Mouse (Mus musculus) 416B (cell line): ENCODE measurements at regions not wholly inside any gene's neighbourhood (a gene's known extent, or its start where the extent isn't known, plus 50 kb on each side); places are given as distances from the start of the nearest gene placed in this dataset.

Experiments used
- DNase-seq: peaks from one replicate; pipeline ENCODE4 v3.0.0; 2011; ENCODE audit warnings: low read depth

GRCm38 (mm10) chr6:100046186-100046990, 240.9 kb downstream of the Rybp start:
- DNase-seq = no peak

- DNase-seq = no peak
These were observed 242.2 kb downstream of the Rybp start for GRCm38 (mm10) chr6:100045109-100045508.

- DNase-seq = no peak
These were observed 246.1 kb downstream of the Rybp start for GRCm38 (mm10) chr6:100041161-100041560.

- DNase-seq = no peak
These were observed 246.8 kb downstream of the Rybp start for GRCm38 (mm10) chr6:100040459-100040984.

DNA sequence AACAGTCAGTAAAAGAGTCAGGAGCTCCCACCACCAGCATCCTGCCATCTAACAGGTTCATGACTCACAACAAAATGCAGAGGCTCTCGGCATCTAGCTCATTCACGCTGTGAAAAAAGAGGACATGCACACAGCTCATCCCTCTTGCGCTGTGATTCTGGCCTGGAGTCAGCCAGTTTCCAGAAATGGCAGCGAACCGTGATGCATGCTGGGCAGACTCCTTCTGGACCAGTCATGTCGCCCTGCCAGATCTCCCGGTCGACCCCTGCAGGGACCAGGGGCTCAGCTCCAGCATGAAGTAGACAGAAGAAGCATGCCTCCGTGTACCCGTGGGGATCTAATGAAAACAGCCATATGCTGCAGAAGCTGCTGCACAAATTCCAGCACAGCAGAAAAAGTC, 254.6 kb downstream of the Rybp start:
- no peak for DNase-seq

DNA sequence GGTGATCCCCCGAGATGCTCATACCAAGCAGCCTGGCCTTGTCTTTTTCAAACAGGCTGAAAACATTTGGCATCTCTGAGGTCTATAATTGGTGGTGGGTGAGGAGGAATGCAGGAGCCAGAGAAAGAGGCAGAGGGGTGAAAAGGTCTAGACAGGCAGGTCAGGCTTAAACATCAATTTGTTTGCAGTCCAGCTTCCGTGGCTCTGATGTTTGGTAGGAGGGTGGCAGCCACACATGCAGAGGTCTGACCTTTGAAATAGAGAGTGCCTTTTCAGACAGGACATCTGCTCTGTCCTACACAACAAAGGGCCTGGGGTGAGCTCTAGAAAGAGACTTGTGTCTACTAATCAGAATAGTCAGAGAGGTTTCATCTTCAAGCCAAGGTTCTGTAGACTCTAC, 256.8 kb downstream of the Rybp start:
- no peak for DNase-seq

GRCm38 (mm10) chr6:100030010-100030409, 257.3 kb downstream of the Rybp start:
- DNase-seq = no peak

- no peak for DNase-seq
These were observed 259.8 kb downstream of the Rybp start for GRCm38 (mm10) chr6:100027524-100027923.

DNA sequence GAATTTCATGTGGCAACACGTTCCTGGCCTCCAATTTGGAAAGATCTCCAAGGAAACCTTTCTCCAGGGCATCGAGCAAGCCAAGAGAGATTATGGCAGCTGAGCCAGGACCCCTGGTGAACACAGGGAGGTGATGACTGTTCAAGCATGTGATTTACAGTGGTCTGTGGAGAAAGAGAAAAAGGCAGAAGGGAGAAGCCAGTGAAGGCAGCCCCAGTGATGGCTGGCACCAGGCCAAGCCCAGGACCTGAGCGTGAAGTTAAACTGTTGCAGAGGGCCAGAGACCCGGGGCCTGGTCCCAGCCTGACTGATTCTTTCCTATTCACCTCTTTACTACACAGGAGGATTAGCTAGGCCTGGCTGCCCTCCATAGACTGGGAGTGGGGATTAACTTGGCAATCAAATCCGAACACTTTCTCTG, 261.7 kb downstream of the Rybp start:
- no peak for DNase-seq

DNA sequence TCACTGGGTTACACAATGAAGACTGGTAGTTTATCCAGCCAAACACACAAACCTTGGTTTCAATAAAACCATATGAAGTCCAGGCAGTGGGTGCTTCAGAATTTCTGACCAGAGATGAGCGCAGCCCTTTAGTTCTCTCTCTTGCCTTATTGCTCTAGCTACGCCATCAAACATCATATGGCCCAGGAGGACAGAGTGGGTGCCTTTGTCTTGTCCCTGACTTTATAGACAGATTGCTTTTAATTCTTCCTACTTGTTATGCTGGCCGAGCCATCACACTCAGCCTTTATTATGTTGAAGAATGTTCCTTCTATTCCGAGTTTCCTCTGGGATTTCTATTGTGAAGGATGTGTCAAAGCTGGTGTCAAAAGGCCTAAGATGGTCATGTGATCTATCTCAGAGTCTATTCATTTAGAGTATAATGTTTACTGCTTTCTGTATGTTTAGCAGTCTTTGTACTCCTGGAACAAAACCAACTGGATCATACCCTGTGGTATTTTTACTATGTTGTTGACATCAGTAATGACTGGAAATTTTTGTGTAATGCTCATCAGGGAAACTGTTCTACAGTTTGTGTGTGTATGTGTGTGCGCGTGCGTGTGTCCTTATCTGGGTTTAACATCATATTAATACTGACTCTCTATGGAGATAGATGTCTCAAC, 263.7 kb downstream of the Rybp start:
- no peak for DNase-seq

GRCm38 (mm10) chr6:100019016-100019415, 268.3 kb downstream of the Rybp start:
- no peak for DNase-seq

DNA sequence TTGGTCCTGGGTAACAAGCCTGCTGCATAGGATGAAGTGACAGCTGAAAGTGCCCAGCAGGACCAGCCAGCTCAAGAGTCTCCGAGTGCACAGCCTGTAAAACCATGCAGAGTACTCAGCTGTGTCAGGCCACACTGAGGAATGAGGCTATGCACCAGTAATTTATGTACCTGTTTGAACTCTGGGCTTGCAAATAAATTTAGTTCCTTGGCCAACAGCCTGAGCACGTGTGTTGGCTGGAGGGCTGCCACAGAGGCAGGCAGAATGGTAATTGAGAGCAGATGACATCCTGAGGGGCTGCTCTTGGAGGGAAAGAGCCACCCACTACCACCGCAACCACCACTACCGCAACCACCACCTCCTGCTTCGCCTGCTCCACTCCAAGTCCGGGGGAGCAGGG, 273.3 kb downstream of the Rybp start:
- no peak for DNase-seq

GRCm38 (mm10) chr6:100011520-100012062, 275.7 kb downstream of the Rybp start:
- DNase-seq = peak; percentile 58

- DNase-seq = no peak
These were observed 276.3 kb downstream of the Rybp start for GRCm38 (mm10) chr6:100010954-100011481.

GRCm38 (mm10) chr6:99999711-100000365, 273.6 kb upstream of the Prok2 start:
- no peak for DNase-seq

GRCm38 (mm10) chr6:99995970-99996956, 270.1 kb upstream of the Prok2 start:
- DNase-seq = no peak

- DNase-seq = peak; percentile 25
These were observed 267.8 kb upstream of the Prok2 start for GRCm38 (mm10) chr6:99994026-99994425.

- DNase-seq = peak; percentile 98
These were observed 264.9 kb upstream of the Prok2 start for GRCm38 (mm10) chr6:99991079-99991478.

DNA sequence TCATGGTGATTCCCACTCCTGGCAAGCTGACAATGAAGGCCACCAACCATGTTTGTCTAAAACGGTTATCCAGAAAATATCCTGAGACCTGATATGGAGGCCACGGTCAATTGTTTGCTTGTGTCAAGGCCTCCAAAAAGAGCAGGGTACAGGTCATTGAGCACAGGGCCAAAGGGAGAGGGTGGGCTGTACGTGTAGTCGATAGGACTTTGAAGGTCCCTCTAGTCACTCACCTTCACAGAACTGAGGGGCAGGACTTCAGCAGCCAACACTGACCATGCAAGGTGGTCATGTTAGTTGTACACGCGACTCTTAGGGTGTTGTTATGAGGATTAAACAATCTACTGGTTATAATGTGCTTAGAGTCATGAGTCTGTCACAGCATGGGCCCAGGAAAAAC, 264.4 kb upstream of the Prok2 start:
- DNase-seq = no peak

DNA sequence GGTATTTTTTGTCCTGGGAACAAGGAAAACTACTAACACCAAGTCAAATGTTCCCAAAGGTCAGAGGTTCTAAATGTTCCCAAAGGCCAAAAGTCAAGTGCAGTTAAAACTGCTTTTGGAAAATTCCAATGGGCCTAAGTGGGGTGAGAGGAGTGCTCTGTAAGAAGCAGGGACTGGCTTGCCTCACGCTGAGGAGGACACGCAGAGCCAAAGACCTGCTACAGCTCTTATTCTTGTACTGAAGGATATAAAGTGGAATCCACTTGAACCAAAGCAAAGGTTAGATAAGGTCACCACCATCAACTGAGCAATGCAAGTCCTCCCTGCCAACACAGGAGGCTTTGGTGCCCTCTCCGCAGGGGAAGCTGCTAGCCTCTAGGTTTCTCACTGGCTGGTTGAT, 260.3 kb upstream of the Prok2 start:
- no peak for DNase-seq

DNA sequence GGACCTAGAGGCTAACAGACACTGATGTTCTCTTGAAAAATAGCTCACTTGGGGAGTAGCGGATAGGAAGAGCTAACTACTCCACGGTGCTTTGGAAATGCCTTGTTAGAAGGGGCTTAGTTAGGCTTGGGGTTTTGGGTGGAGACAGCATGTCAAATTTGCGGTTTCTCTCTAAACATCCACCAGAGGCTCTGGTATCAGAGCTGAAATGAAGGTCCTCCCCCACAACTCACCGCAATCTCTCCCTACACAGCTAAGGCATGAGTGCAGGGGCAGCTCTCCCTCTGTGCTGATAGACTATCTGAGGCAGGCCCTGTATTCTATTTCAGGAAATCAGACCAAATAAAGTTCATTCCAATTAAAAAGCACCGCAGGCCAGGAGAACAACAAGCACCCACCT, 259.1 kb upstream of the Prok2 start:
- DNase-seq = no peak
